Mouse (Mus musculus) effector memory CD4-positive, alpha-beta T cell, adult 5 months (primary cell): ENCODE data around the gene Tspan11. TPM values are rescaled to one million over a fixed set of nuclear protein-coding genes. Genes with fewer than 3 reads are reported as not detected.

Experiments used
- polyA plus RNA-seq: library from polyadenylated mRNA; unstranded; fragments of 100-300 nt; shearing (Covaris generic); gene quantifications from one replicate; pipeline ENCODE4 v1.2.1, GENCODE M21; 2017

Gene Tspan11
- not detected for polyA plus RNA-seq

DNA sequence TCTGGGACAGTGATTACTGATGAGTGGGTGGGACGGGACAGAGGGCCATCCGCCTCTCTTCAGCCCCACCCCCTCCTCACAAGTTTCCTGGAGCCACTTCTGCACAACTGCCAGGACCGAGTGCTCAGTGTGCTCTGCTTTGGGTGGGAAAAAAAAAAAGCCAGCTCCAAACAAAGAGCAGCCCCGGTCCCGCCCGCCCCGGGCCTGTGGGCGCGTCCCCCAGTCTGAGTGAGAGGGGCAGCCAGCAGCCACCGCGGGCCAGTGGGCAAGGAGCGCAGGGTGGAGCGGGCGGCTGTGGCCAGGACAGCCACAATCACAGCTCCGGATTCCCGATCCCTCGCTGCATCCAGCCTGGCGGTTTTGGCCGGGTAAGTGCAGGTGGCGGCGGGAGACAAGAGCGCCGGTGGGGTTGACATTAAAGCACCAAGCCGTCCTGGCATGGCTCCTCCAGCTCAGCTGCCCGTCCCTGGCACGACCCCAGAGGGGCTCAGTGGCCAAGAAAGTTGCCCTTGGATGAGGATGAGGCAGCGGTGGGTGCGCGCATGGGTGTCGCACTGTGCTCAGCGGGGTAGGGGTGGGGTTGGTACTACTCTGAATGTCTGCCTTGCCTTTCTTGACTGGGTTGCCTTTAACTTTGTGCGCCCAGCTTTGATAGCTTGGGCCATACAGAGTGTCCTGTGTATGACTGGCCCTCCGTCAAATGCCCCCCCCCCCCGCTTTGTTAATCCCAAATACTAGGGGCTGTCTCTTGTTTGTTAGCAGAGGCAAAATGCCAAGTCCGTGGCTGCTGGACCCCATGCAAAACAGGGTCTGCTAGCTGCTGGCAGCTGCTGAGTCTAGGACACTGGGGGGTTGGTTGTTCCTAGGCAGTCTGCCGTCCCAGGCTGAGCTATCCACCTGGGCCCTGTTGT is at the start of gene Tspan11:
Gene Tspan11 (plus strand): TSS at position 79 of the 911 bp plus-strand sequence.

Other genes with a start within 250 kb of the Tspan11 start
- gene Prmt8, start 118.1 kb upstream of the Tspan11 start, polyA plus RNA-seq = not detected